Mouse (Mus musculus): Measurements from ENCODE around the gene Ube2u. TPM values are rescaled to one million over a fixed set of nuclear protein-coding genes. Genes with fewer than 3 reads are reported as not detected.

Ube2u gene
- polyA plus RNA-seq, 2 experiments, result 0.09 TPM; not detected in 1

GRCm38 (mm10) chr4:100527086-100527485, 48.4 kb downstream of the Ube2u start:
- WGBS (ENCODE audit: insufficient replicate concordance), result 6% methylated on average over 3 of the region's 3 CpGs
- Histone ChIP-seq H3K4me3 (ENCODE audit: insufficient read depth in 1 of 2, low read depth in 2 of 2, low read length in 2 of 2) (no peak overlapping the region), H3K27me3 (ENCODE audit: control insufficient read depth, insufficient read depth, low read length) (no peaks in the 10 kb centered on the region), H3K9ac (replicated peaks) (no peak overlapping the region), H3K4me2 (ENCODE audit: low read depth) (no peak overlapping the region; the same call in 1 of the 2 replicates), H3K9me3 (ENCODE audit: control insufficient read depth, low read length) (no peaks in the 10 kb centered on the region), H3K27ac (no peak overlapping the region), H3K36me3 (replicated peaks; ENCODE audit: control insufficient read depth, insufficient read depth, low read depth) (no peaks in the 10 kb centered on the region), H3K4me1 (replicated peaks; ENCODE audit: control insufficient read depth in 2 of 2, insufficient read depth in 2 of 2, low read length in 1 of 2) (no peaks in the 10 kb centered on the region)
- DNase-seq (ENCODE audit: low read depth in 3 of 3, low spot score in 3 of 3) (no peak), ATAC-seq (ENCODE audit: insufficient read depth) (no peak)
- no peak for TF ChIP-seq EP300 (IDR thresholded peaks at IDR 0.05; ENCODE audit: low read depth)
- TF ChIP-seq CTCF (IDR thresholded peaks at IDR 0.05; ENCODE audit: low read depth), result no peak

- no peak overlapping the region; the same call in 1 of the 2 replicates for H3K4me2 ChIP-seq (ENCODE audit: low read depth)
- TF ChIP-seq CTCF (IDR thresholded peaks at IDR 0.05; ENCODE audit: low read depth), result no peak
- no peak for TF ChIP-seq EP300 (IDR thresholded peaks at IDR 0.05; ENCODE audit: low read depth)
- no peaks in the 10 kb centered on the region for H3K27me3 ChIP-seq (ENCODE audit: control insufficient read depth, insufficient read depth, low read length)
- H3K4me3 ChIP-seq (ENCODE audit: insufficient read depth in 1 of 2, low read depth in 2 of 2, low read length in 2 of 2), result no peak overlapping the region
- no peak overlapping the region for H3K27ac ChIP-seq
- DNase-seq (ENCODE audit: low read depth in 3 of 3, low spot score in 3 of 3) (no peak), ATAC-seq (ENCODE audit: insufficient read depth) (no peak)
- 10% methylated on average over 15 of the region's 15 CpGs for WGBS (ENCODE audit: insufficient replicate concordance)
- H3K36me3 ChIP-seq (replicated peaks; ENCODE audit: control insufficient read depth, insufficient read depth, low read depth), result no peaks in the 10 kb centered on the region
- no peak overlapping the region for H3K9ac ChIP-seq (replicated peaks)
- H3K4me1 ChIP-seq (replicated peaks; ENCODE audit: control insufficient read depth in 2 of 2, insufficient read depth in 2 of 2, low read length in 1 of 2), result no peaks in the 10 kb centered on the region
- no peaks in the 10 kb centered on the region for H3K9me3 ChIP-seq (ENCODE audit: control insufficient read depth, low read length)
Measured at GRCm38 (mm10) chr4:100527554-100528001, 48.9 kb downstream of the Ube2u start.

DNA sequence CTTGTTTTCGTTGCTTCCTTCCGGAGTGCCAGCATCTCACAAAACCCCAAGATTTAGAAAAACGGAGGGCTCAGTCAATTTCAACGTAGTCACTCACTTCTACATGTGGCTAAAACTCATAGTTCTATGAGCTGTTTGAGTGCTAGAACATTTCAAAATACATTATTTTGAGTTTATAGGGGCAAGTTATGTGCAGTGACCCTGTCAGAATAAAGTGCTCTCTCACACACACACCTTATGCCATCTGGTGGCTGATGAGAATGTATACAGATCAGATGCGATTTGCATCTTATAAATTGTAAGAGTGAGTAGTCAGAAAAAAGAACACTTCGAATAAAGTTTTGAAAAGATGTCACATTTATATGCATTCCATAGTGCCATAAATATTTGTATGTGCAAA, 55.0 kb downstream of the Ube2u start:
- no peak for TF ChIP-seq EP300 (IDR thresholded peaks at IDR 0.05; ENCODE audit: low read depth)
- TF ChIP-seq CTCF (IDR thresholded peaks at IDR 0.05; ENCODE audit: low read depth), result 0 out of 2 replicates have a peak, but pooled peaks have one; percentile 19
- Histone ChIP-seq H3K4me3 (ENCODE audit: insufficient read depth in 1 of 2, low read depth in 2 of 2, low read length in 2 of 2) (no peak overlapping the region), H3K27ac (no peak overlapping the region), H3K36me3 (replicated peaks; ENCODE audit: control insufficient read depth, insufficient read depth, low read depth) (no peaks in the 10 kb centered on the region), H3K9me3 (ENCODE audit: control insufficient read depth, low read length) (no peaks in the 10 kb centered on the region), H3K27me3 (ENCODE audit: control insufficient read depth, insufficient read depth, low read length) (no peaks in the 10 kb centered on the region), H3K4me1 (replicated peaks; ENCODE audit: control insufficient read depth in 2 of 2, insufficient read depth in 2 of 2, low read length in 1 of 2) (no peaks in the 10 kb centered on the region), H3K4me2 (ENCODE audit: low read depth) (no peak overlapping the region), H3K9ac (replicated peaks) (no peak overlapping the region)
- whole genome bisulfite sequencing (ENCODE audit: insufficient replicate concordance), result 67% methylated on average over 6 of the region's 6 CpGs
- no peak for ATAC-seq (ENCODE audit: insufficient read depth)
- DNase-seq (ENCODE audit: low read depth in 3 of 3, low spot score in 3 of 3), result no peak

- TF ChIP-seq CTCF (IDR thresholded peaks at IDR 0.05; ENCODE audit: low read depth) (no peak), EP300 (IDR thresholded peaks at IDR 0.05; ENCODE audit: low read depth) (no peak)
- Histone ChIP-seq H3K36me3 (replicated peaks; ENCODE audit: control insufficient read depth, insufficient read depth, low read depth) (no peaks in the 10 kb centered on the region), H3K27ac (no peak overlapping the region), H3K4me2 (ENCODE audit: low read depth) (no peak overlapping the region), H3K9me3 (ENCODE audit: control insufficient read depth, low read length) (no peaks in the 10 kb centered on the region), H3K4me3 (ENCODE audit: insufficient read depth in 1 of 2, low read depth in 2 of 2, low read length in 2 of 2) (no peak overlapping the region), H3K4me1 (replicated peaks; ENCODE audit: control insufficient read depth in 2 of 2, insufficient read depth in 2 of 2, low read length in 1 of 2) (no peaks in the 10 kb centered on the region), H3K9ac (replicated peaks) (no peak overlapping the region), H3K27me3 (ENCODE audit: control insufficient read depth, insufficient read depth, low read length) (no peaks in the 10 kb centered on the region)
- DNase-seq (ENCODE audit: low read depth in 3 of 3, low spot score in 3 of 3), result no peak
- WGBS (ENCODE audit: insufficient replicate concordance), result 61% methylated on average over 3 of the region's 3 CpGs
- ATAC-seq (ENCODE audit: insufficient read depth), result no peak
Measured at GRCm38 (mm10) chr4:100534946-100535345, 56.3 kb downstream of the Ube2u start.

GRCm38 (mm10) chr4:100537898-100538297, 59.2 kb downstream of the Ube2u start:
- TF ChIP-seq CTCF (IDR thresholded peaks at IDR 0.05; ENCODE audit: low read depth) (peak; percentile 41; the same call in 1 of the 2 replicates), EP300 (IDR thresholded peaks at IDR 0.05; ENCODE audit: low read depth) (no peak)
- H3K9me3 ChIP-seq (ENCODE audit: control insufficient read depth, low read length), result no peaks in the 10 kb centered on the region
- H3K27ac ChIP-seq, result no peak overlapping the region
- ATAC-seq (ENCODE audit: insufficient read depth) (no peak), DNase-seq (ENCODE audit: low read depth in 3 of 3, low spot score in 3 of 3) (peak in 2 of 3 experiments; percentile 17 to 31)
- no peak overlapping the region for H3K4me3 ChIP-seq (ENCODE audit: insufficient read depth in 1 of 2, low read depth in 2 of 2, low read length in 2 of 2)
- no peaks in the 10 kb centered on the region for H3K36me3 ChIP-seq (replicated peaks; ENCODE audit: control insufficient read depth, insufficient read depth, low read depth)
- no peak overlapping the region for H3K4me2 ChIP-seq (ENCODE audit: low read depth)
- H3K9ac ChIP-seq (replicated peaks), result no peak overlapping the region
- H3K27me3 ChIP-seq (ENCODE audit: control insufficient read depth, insufficient read depth, low read length), result no peaks in the 10 kb centered on the region
- no peaks in the 10 kb centered on the region for H3K4me1 ChIP-seq (replicated peaks; ENCODE audit: control insufficient read depth in 2 of 2, insufficient read depth in 2 of 2, low read length in 1 of 2)
- 8% methylated on average over 3 of the region's 3 CpGs for WGBS (ENCODE audit: insufficient replicate concordance)

Measured in liver, embryonic 14.5 days (tissue).